Mouse (Mus musculus): ENCODE measurements around the gene Rbfox1. TPM values are rescaled to one million over a fixed set of nuclear protein-coding genes. Genes with fewer than 3 reads are reported as not detected.

Gene Rbfox1
- polyA plus RNA-seq, 1 experiment = 0.14 TPM

GRCm38 (mm10) chr16:6821741-6822140 lies 936.6 kb downstream of the Rbfox1 start:
- no peak for DNase-seq (ENCODE audit: low spot score)

GRCm38 (mm10) chr16:6829892-6830524 lies 944.9 kb downstream of the Rbfox1 start:
- no peak for DNase-seq (ENCODE audit: low spot score)

- DNase-seq (ENCODE audit: low spot score) = no peak
These were observed 948.3 kb downstream of the Rbfox1 start for GRCm38 (mm10) chr16:6833486-6833885.

- DNase-seq (ENCODE audit: low spot score) = no peak
These were observed 949.9 kb downstream of the Rbfox1 start for GRCm38 (mm10) chr16:6835051-6835450.

- DNase-seq (ENCODE audit: low spot score) = no peak
These were observed 954.3 kb downstream of the Rbfox1 start for GRCm38 (mm10) chr16:6839299-6839995.

GRCm38 (mm10) chr16:6840007-6840406 lies 954.9 kb downstream of the Rbfox1 start:
- DNase-seq (ENCODE audit: low spot score) = no peak

GRCm38 (mm10) chr16:6840461-6840860 lies 955.3 kb downstream of the Rbfox1 start:
- no peak for DNase-seq (ENCODE audit: low spot score)

- no peak for DNase-seq (ENCODE audit: low spot score)
These were observed 957.1 kb downstream of the Rbfox1 start for GRCm38 (mm10) chr16:6842066-6842785.

- no peak for DNase-seq (ENCODE audit: low spot score)
These were observed 959.5 kb downstream of the Rbfox1 start for GRCm38 (mm10) chr16:6844659-6845058.

- DNase-seq (ENCODE audit: low spot score) = no peak
These were observed 966.2 kb downstream of the Rbfox1 start for GRCm38 (mm10) chr16:6851393-6851792.

- no peak for DNase-seq (ENCODE audit: low spot score)
These were observed 968.6 kb downstream of the Rbfox1 start for GRCm38 (mm10) chr16:6853796-6854195.

- no peak for DNase-seq (ENCODE audit: low spot score)
These were observed 976.5 kb downstream of the Rbfox1 start for GRCm38 (mm10) chr16:6861656-6862055.

GRCm38 (mm10) chr16:6882683-6883430 lies 997.7 kb downstream of the Rbfox1 start:
- no peak for DNase-seq (ENCODE audit: low spot score)

GRCm38 (mm10) chr16:6883798-6884197 lies 998.6 kb downstream of the Rbfox1 start:
- no peak for DNase-seq (ENCODE audit: low spot score)

GRCm38 (mm10) chr16:6885617-6886016 lies 1000.5 kb downstream of the Rbfox1 start:
- DNase-seq (ENCODE audit: low spot score) = no peak

GRCm38 (mm10) chr16:6889221-6889620 lies 1004.1 kb downstream of the Rbfox1 start:
- no peak for DNase-seq (ENCODE audit: low spot score)

GRCm38 (mm10) chr16:6897734-6898133 lies 1012.6 kb downstream of the Rbfox1 start:
- DNase-seq (ENCODE audit: low spot score) = no peak

- no peak for DNase-seq (ENCODE audit: low spot score)
These were observed 1014.9 kb downstream of the Rbfox1 start for GRCm38 (mm10) chr16:6900006-6900405.

- DNase-seq (ENCODE audit: low spot score) = no peak
These were observed 1019.8 kb downstream of the Rbfox1 start for GRCm38 (mm10) chr16:6904984-6905383.

GRCm38 (mm10) chr16:6906001-6906400 lies 1020.8 kb downstream of the Rbfox1 start:
- DNase-seq (ENCODE audit: low spot score) = no peak

GRCm38 (mm10) chr16:6907550-6907949 lies 1022.4 kb downstream of the Rbfox1 start:
- DNase-seq (ENCODE audit: low spot score) = no peak

GRCm38 (mm10) chr16:6914531-6914930 lies 1029.4 kb downstream of the Rbfox1 start:
- no peak for DNase-seq (ENCODE audit: low spot score)

All from urinary bladder, adult 2 months (tissue).